In genomic region chr11:108333583-108334379, GRCm38 (mm10) we compare ENCODE assay signal across 27 mouse cellular contexts. TPM values are rescaled to one million over a fixed set of nuclear protein-coding genes. Genes with fewer than 3 reads are reported as not detected.
DNase-seq lines count a peak whose midpoint lies in the region; ATAC-seq lines count a peak whose summit lies in the region.
"Had no signal": no experiment of that assay in that cellular context is flagged by ENCODE, and none has a peak within 500 bp of the region (broad histone marks: within the 10 kb centered on the region; RNA-seq: fewer than 3 reads in every experiment).

No protein-coding gene starts in this region.

- H3K36me3 ChIP-seq in hindbrain, embryonic 13.5 days, result no peaks in the 10 kb centered on the region
- H3K36me3 ChIP-seq in hindbrain, embryonic 12.5 days, result no peaks in the 10 kb centered on the region
- H3K36me3 ChIP-seq in midbrain, embryonic 10.5 days, result no peaks in the 10 kb centered on the region
- H3K36me3 ChIP-seq in midbrain, embryonic 16.5 days (ENCODE audit: control insufficient read depth, insufficient read depth, low read length), result no peaks in the 10 kb centered on the region
- no peaks in the 10 kb centered on the region for H3K36me3 ChIP-seq in limb, embryonic 12.5 days
- H3K36me3 ChIP-seq: embryonic facial prominence, embryonic 15.5 days; intestine, embryonic 15.5 days; limb, embryonic 13.5 days; liver, embryonic 13.5 days had no signal

- no peak overlapping the region for H3K4me3 ChIP-seq in hindbrain, embryonic 13.5 days
- H3K4me3 ChIP-seq in hindbrain, embryonic 12.5 days, result no peak overlapping the region
- no peak overlapping the region for H3K4me3 ChIP-seq in midbrain, embryonic 10.5 days
- no peak overlapping the region for H3K4me3 ChIP-seq in midbrain, embryonic 16.5 days (ENCODE audit: low read depth, low read length)
- H3K4me3 ChIP-seq in limb, embryonic 12.5 days (replicated peaks), result no peak overlapping the region
- H3K4me3 ChIP-seq: embryonic facial prominence, embryonic 15.5 days; intestine, embryonic 15.5 days; layer of hippocampus, adult 2 months; limb, embryonic 13.5 days; liver, embryonic 13.5 days had no signal

- peaks cover 19% of the 10 kb centered on the region for H3K4me1 ChIP-seq in hindbrain, embryonic 13.5 days (replicated peaks)
- peaks cover 11% of the 10 kb centered on the region for H3K4me1 ChIP-seq in hindbrain, embryonic 12.5 days
- peaks cover 15% of the 10 kb centered on the region for H3K4me1 ChIP-seq in midbrain, embryonic 10.5 days
- peaks cover 5% of the 10 kb centered on the region for H3K4me1 ChIP-seq in midbrain, embryonic 16.5 days (ENCODE audit: control insufficient read depth, insufficient read depth, low read length)
- peaks cover 33% of the 10 kb centered on the region for H3K4me1 ChIP-seq in limb, embryonic 12.5 days (replicated peaks)

- no peaks in the 10 kb centered on the region for H3K27me3 ChIP-seq in hindbrain, embryonic 13.5 days
- H3K27me3 ChIP-seq in hindbrain, embryonic 12.5 days, result no peaks in the 10 kb centered on the region
- H3K27me3 ChIP-seq in midbrain, embryonic 10.5 days (ENCODE audit: low read depth, poor library complexity, severe bottlenecking), result no peaks in the 10 kb centered on the region
- H3K27me3 ChIP-seq in midbrain, embryonic 16.5 days (ENCODE audit: control insufficient read depth, insufficient read depth, low read depth, low read length), result no peaks in the 10 kb centered on the region
- no peaks in the 10 kb centered on the region for H3K27me3 ChIP-seq in limb, embryonic 12.5 days
- H3K27me3 ChIP-seq: embryonic facial prominence, embryonic 15.5 days; intestine, embryonic 15.5 days; limb, embryonic 13.5 days; liver, embryonic 13.5 days had no signal

- peak overlapping the region; percentile 29; the same call in 1 of the 2 replicates for H3K9ac ChIP-seq in hindbrain, embryonic 13.5 days
- H3K9ac ChIP-seq in hindbrain, embryonic 12.5 days, result no peak overlapping the region
- H3K9ac ChIP-seq in midbrain, embryonic 16.5 days (ENCODE audit: low read depth, low read length), result no peak overlapping the region
- no peak overlapping the region for H3K9ac ChIP-seq in limb, embryonic 12.5 days (replicated peaks)
- H3K9ac ChIP-seq: embryonic facial prominence, embryonic 15.5 days; intestine, embryonic 15.5 days; limb, embryonic 13.5 days; liver, embryonic 13.5 days had no signal

- ATAC-seq in frontal cortex, adult (ENCODE audit: low TSS enrichment), result peak; percentile 35; the same call in 1 of the 2 replicates
- no peak for ATAC-seq in hindbrain, embryonic 13.5 days (ENCODE audit: low FRiP score)
- ATAC-seq in hindbrain, embryonic 12.5 days (ENCODE audit: low FRiP score), result no peak
- ATAC-seq in midbrain, embryonic 16.5 days, result no peak
- ATAC-seq in limb, embryonic 12.5 days (ENCODE audit: insufficient number of reproducible peaks, insufficient read depth, low FRiP score, low TSS enrichment, low read depth), result 0 out of 2 replicates have a peak, but pooled peaks have one; percentile 26
- ATAC-seq: CD4-positive, CD25-positive, alpha-beta regulatory T cell, adult 4 months; forebrain, embryonic 16.5 days; hindbrain, embryonic 16.5 days; intestine, embryonic 15.5 days had no signal

- no peaks in the 10 kb centered on the region for H3K9me3 ChIP-seq in hindbrain, embryonic 13.5 days
- H3K9me3 ChIP-seq in hindbrain, embryonic 12.5 days (replicated peaks), result no peaks in the 10 kb centered on the region
- H3K9me3 ChIP-seq in midbrain, embryonic 10.5 days (replicated peaks), result no peaks in the 10 kb centered on the region
- no peaks in the 10 kb centered on the region for H3K9me3 ChIP-seq in midbrain, embryonic 16.5 days (replicated peaks; ENCODE audit: control insufficient read depth, low read length, poor library complexity, severe bottlenecking)
- H3K9me3 ChIP-seq in limb, embryonic 12.5 days, result no peaks in the 10 kb centered on the region
- H3K9me3 ChIP-seq: embryonic facial prominence, embryonic 15.5 days; intestine, embryonic 15.5 days; limb, embryonic 13.5 days; liver, embryonic 13.5 days had no signal

- H3K4me2 ChIP-seq in hindbrain, embryonic 13.5 days, result no peak overlapping the region
- H3K4me2 ChIP-seq in hindbrain, embryonic 12.5 days (replicated peaks), result no peak overlapping the region
- H3K4me2 ChIP-seq in midbrain, embryonic 16.5 days (ENCODE audit: low read length), result no peak overlapping the region
- no peak overlapping the region for H3K4me2 ChIP-seq in limb, embryonic 12.5 days
- H3K4me2 ChIP-seq: embryonic facial prominence, embryonic 15.5 days; intestine, embryonic 15.5 days; limb, embryonic 13.5 days; liver, embryonic 13.5 days had no signal

- H3K27ac ChIP-seq in hindbrain, embryonic 13.5 days, result no peak overlapping the region
- H3K27ac ChIP-seq in hindbrain, embryonic 12.5 days, result no peak overlapping the region
- H3K27ac ChIP-seq in midbrain, embryonic 10.5 days (replicated peaks), result peak overlapping the region; percentile 33; the same call in 1 of the 2 replicates
- H3K27ac ChIP-seq in midbrain, embryonic 16.5 days (ENCODE audit: low read length), result no peak overlapping the region
- H3K27ac ChIP-seq in limb, embryonic 12.5 days, result peak overlapping the region; percentile 64; the same call in 1 of the 2 replicates
- H3K27ac ChIP-seq: embryonic facial prominence, embryonic 15.5 days; intestine, embryonic 15.5 days; layer of hippocampus, adult 2 months; limb, embryonic 13.5 days; liver, embryonic 13.5 days had no signal

- no peak for DNase-seq in frontal cortex, postnatal 14 days (ENCODE audit: low spot score in 2 of 2)
- DNase-seq in midbrain, embryonic 10.5 days (ENCODE audit: low spot score), result no peak
- DNase-seq: adrenal gland, postnatal 25 days; cerebellum, adult 8-10 months; cerebellum, postnatal 36 days; gastrocnemius, postnatal 25 days; kidney, postnatal 14 days; layer of hippocampus, postnatal 36 days; liver, embryonic 13.5 days; lung, adult 2 months; lung, postnatal 14 days; right cerebral cortex, adult 18-20 months; right cerebral cortex, postnatal 4 days; thymus, postnatal 14 days had no signal

- 51% methylated on average over 8 of the region's 8 CpGs for WGBS in hindbrain, embryonic 13.5 days
- 58% methylated on average over 8 of the region's 8 CpGs for WGBS in hindbrain, embryonic 12.5 days
- 77% methylated on average over 8 of the region's 8 CpGs for WGBS in midbrain, embryonic 10.5 days
- 52% methylated on average over 8 of the region's 8 CpGs for WGBS in midbrain, embryonic 16.5 days
- 47% methylated on average over 8 of the region's 8 CpGs for WGBS in limb, embryonic 12.5 days

RNA-seq across cellular contexts. Expression of gene Apoh, which starts 9.4 kb away (rescaled TPM):
- 0.14 and 0.66 TPM in 2 replicates for polyA plus RNA-seq in hindbrain, embryonic 13.5 days (2015; fragmentation: Nextera tagmentation; extraction: Ambion mirVana)
- 0.18 TPM in 1 of 2 replicates, not detected in the other for polyA plus RNA-seq in hindbrain, embryonic 12.5 days (2016; fragmentation: Nextera tagmentation; extraction: Ambion mirVana)
- not detected in 2 replicates for polyA plus RNA-seq in midbrain, embryonic 10.5 days (2016; fragmentation: Nextera tagmentation; extraction: Ambion mirVana)
- polyA plus RNA-seq in midbrain, embryonic 16.5 days (2015; fragmentation: Nextera tagmentation; extraction: Ambion mirVana), result 0.30 and 0.41 TPM in 2 replicates
- not detected in 2 replicates for polyA plus RNA-seq in limb, embryonic 12.5 days (2016; fragmentation: Nextera tagmentation; extraction: Ambion mirVana)
- polyA plus RNA-seq: CD4-positive, CD25-positive, alpha-beta regulatory T cell, adult 4 months; embryonic facial prominence, embryonic 15.5 days; limb, embryonic 13.5 days; neural tube, embryonic 14.5 days had no signal

RNA-seq across cellular contexts. Expression of gene Prkca, which starts 9.9 kb away (rescaled TPM):
- 7.1 and 7.7 TPM in 2 replicates for polyA plus RNA-seq in hindbrain, embryonic 13.5 days (2015; fragmentation: Nextera tagmentation; extraction: Ambion mirVana)
- polyA plus RNA-seq in hindbrain, embryonic 12.5 days (2016; fragmentation: Nextera tagmentation; extraction: Ambion mirVana), result 8.3 and 8.7 TPM in 2 replicates
- polyA plus RNA-seq in midbrain, embryonic 10.5 days (2016; fragmentation: Nextera tagmentation; extraction: Ambion mirVana), result 2.5 and 2.6 TPM in 2 replicates
- 5.1 and 6.5 TPM in 2 replicates for polyA plus RNA-seq in midbrain, embryonic 16.5 days (2015; fragmentation: Nextera tagmentation; extraction: Ambion mirVana)
- polyA plus RNA-seq in limb, embryonic 12.5 days (2016; fragmentation: Nextera tagmentation; extraction: Ambion mirVana), result 7.8 and 9.1 TPM in 2 replicates

Comparison
In these comparisons a context has a peak if more than half of its experiments do, and no peak if none do; other contexts are left out.
1. H3K27ac ChIP-seq: peak in midbrain, embryonic 10.5 days (single experiment) and limb, embryonic 12.5 days (single experiment); none in hindbrain, embryonic 13.5 days (single experiment), hindbrain, embryonic 12.5 days (single experiment) and midbrain, embryonic 16.5 days (single experiment).
2. ATAC-seq: peak in frontal cortex, adult (single experiment) and limb, embryonic 12.5 days (single experiment); none in hindbrain, embryonic 13.5 days (single experiment), hindbrain, embryonic 12.5 days (single experiment) and midbrain, embryonic 16.5 days (single experiment).